Mouse (Mus musculus): Measurements from ENCODE around the gene Zfp248. TPM values are rescaled to one million over a fixed set of nuclear protein-coding genes. Genes with fewer than 3 reads are reported as not detected.
A peak's percentile ranks its signal among the peaks of the same experiment; 100 is the strongest.

Zfp248 gene
- total RNA-seq, 1 experiment from 2014 or later = 4.4 TPM

DNA sequence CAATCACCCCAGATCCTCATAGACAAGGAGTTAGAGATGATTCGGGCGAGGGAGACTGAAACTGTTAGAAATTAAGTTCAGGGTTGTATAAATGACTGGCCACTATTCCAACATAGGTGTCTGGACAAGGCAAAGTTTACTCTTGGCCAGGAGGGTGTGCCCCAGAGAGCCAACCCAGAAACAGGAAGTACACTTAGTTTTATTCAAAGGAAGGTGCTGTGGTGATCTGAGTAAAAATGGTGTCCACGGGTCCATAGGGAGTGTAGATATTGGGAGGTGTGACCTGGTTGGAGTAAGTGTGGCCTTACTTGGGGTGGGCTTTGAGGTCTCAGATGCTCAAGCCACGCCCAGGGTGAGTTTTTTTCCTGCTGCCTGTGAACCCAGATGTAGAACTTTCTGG is 74.1 kb downstream of the Zfp248 start:
- peak in 1 of 2 experiments; percentile 50; a peak in 1 of 4 replicates for ATAC-seq (replicated peaks in 1 of 2; ENCODE audit: insufficient read depth in 1 of 2, low FRiP score in 2 of 2, low TSS enrichment in 1 of 2, low read depth in 1 of 2, poor library complexity in 2 of 2, severe bottlenecking in 2 of 2)

DNA sequence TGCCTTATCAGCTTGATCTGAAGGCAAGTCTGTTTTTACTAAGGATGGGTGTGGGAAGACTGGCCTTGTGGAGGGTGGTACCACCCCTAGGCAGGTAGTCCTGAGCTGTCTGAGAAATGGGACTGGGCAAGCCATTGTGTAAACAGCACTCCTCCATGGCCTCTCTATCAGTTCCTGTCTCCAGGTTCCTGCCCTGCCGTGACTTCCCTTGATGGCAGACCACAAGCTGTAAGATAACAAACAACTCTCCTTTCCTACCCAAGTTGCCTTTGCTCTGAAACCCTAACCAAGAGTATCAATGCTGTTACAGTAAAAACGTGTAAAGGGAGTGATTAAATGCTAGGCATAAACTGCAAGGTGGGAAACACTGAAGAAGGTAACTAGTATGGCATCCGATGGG is 74.7 kb downstream of the Zfp248 start:
- ATAC-seq (replicated peaks in 1 of 2; ENCODE audit: insufficient read depth in 1 of 2, low FRiP score in 2 of 2, low TSS enrichment in 1 of 2, low read depth in 1 of 2, poor library complexity in 2 of 2, severe bottlenecking in 2 of 2) = no peak

DNA sequence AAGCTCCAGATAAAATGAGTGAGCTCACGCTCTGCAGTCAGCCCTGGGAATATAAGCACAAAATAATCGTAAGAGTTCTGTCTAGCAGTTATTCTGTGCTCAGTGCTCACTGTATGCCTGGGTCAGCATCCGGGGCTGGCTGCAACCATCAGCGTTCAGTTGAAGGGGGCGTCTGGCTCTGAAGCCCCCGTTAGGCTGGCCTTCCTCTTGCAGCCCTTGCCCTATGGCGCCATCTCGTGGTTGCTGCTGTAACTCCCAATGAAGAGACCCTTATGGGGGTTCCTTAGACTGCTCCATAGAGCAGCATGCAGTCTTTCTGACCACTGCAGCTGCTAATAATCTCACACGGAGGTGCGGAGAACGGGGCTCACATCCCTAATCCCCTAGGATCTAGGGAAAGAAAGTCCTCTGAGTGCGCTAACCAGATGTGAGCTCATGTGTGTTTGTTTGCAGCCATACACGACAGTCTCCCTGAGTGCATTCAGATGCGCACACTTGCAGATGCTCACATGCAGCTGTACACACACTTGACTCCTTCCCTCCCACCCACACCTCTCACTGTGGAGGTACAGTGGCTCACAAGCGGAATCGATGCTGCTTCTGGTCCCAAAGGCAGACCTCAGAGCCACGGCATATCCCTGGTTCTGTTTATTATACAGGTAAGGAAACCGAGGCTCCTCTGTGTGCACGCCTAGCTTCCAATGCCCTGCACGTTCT is 75.7 kb downstream of the Zfp248 start:
- ATAC-seq (replicated peaks in 1 of 2; ENCODE audit: insufficient read depth in 1 of 2, low FRiP score in 2 of 2, low TSS enrichment in 1 of 2, low read depth in 1 of 2, poor library complexity in 2 of 2, severe bottlenecking in 2 of 2) = peak; percentile 56 to 63

DNA sequence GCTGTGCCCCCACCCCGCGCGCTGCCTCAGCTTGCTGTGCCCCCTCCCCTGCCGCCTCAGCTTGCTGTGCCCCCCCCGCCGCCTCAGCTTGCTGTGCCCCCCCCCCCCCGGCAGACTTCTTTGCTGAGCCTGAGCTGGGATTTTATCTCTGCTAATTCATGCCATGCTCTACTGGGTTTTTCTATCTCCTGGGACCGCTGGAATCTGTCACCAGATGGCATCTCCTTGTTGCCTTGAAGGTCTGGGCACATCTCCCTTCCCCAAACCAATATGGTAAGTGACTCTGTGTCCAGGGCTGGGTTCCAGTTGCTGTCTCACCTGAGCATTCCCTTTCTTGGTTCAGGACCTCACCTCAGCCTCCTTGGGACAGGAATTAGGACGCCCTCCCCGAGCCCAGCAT is 77.7 kb downstream of the Zfp248 start:
- ATAC-seq (replicated peaks in 1 of 2; ENCODE audit: insufficient read depth in 1 of 2, low FRiP score in 2 of 2, low TSS enrichment in 1 of 2, low read depth in 1 of 2, poor library complexity in 2 of 2, severe bottlenecking in 2 of 2) = no peak

Other genes with a start within 250 kb of the Zfp248 start
- gene Bms1, start 36.1 kb downstream of the Zfp248 start, total RNA-seq (2017) = 79.7 and 107 TPM in 2 replicates
- 0.31 TPM in 1 of 2 replicates, not detected in the other for gene Zfp9, start 23.8 kb upstream of the Zfp248 start, total RNA-seq (2017)
- 19.5 and 21.1 TPM in 2 replicates for gene Ankrd26, start 106.7 kb upstream of the Zfp248 start, total RNA-seq (2017)